Mouse (Mus musculus) forebrain, postnatal 0 days (tissue): Measurements from ENCODE around the gene Aif1l. TPM values are rescaled to one million over a fixed set of nuclear protein-coding genes. Genes with fewer than 3 reads are reported as not detected.
"Not testable (repeated sequence)": the region's sequence is repeated elsewhere in the genome, so short reads cannot be mapped to it uniquely, and the experiment has no call there.

Source experiments
- ATAC-seq: fragments of 200-750 bp; cut with Nextera tagmentation; 2 replicates; pipeline ENCODE4 v1.8.0; 2017; ENCODE audit warnings: mild to moderate bottlenecking, moderate library complexity
- DNase-seq: peaks from one replicate; pipeline ENCODE4 v3.0.0-alpha.2; 2015
- H3K27ac ChIP-seq: fragments of 300-500 bp; sonication (generic); 2 replicates; pipeline ENCODE4 v1.5.1; 2014; ENCODE audit warnings: low read depth, mild to moderate bottlenecking, antibody characterized with exemption, low read length, moderate library complexity, mixed read lengths
- H3K27me3 ChIP-seq: fragments of 300-500 bp; sonication (generic); 2 replicates; pipeline ENCODE4 v1.6.1; 2014; ENCODE audit warnings: mild to moderate bottlenecking, low read length, mixed read lengths; ENCODE audit not compliant: insufficient read depth
- H3K36me3 ChIP-seq: fragments of 300-500 bp; sonication (generic); 2 replicates; pipeline ENCODE4 v1.6.1; 2014; ENCODE audit warnings: mild to moderate bottlenecking, moderate library complexity; ENCODE audit not compliant: insufficient read depth
- H3K4me1 ChIP-seq: fragments of 300-500 bp; sonication (generic); 2 replicates; pipeline ENCODE4 v1.6.1; 2014; ENCODE audit warnings: antibody characterized with exemption; ENCODE audit not compliant: insufficient read depth
- H3K4me2 ChIP-seq: fragments of 300-500 bp; sonication (generic); 2 replicates; pipeline ENCODE4 v1.6.1; 2014; ENCODE audit warnings: low read depth, mild to moderate bottlenecking, moderate library complexity
- H3K4me3 ChIP-seq: fragments of 300-500 bp; sonication (generic); 2 replicates; pipeline ENCODE4 v1.5.1; 2014; ENCODE audit warnings: low read depth, low read length, mixed read lengths
- H3K9ac ChIP-seq: fragments of 300-500 bp; sonication (generic); 2 replicates; pipeline ENCODE4 v1.6.1; 2014; ENCODE audit warnings: mild to moderate bottlenecking
- H3K9me3 ChIP-seq: fragments of 300-500 bp; sonication (generic); 2 replicates; pipeline ENCODE4 v1.6.1; 2016; ENCODE audit warnings: low read length
- CTCF ChIP-seq: sonication (generic); IDR thresholded peaks from 2 replicates; pipeline ENCODE4 v1.5.1; 2016; ENCODE audit warnings: antibody characterized with exemption, control low read depth, low read depth
- WGBS: fragments of 180-500 bp; shearing (Covaris S2); extraction: QIAGEN DNeasy Blood & Tissue Kit; methylation state at CpG from one replicate; pipeline ENCODE4 v1.1.7; 2014; 5-methylcytosine and 5-hydroxymethylcytosine counted together
- polyA plus RNA-seq: library from polyadenylated mRNA; unstranded; fragments of >200 nt; fragmentation: Nextera tagmentation; extraction: Ambion mirVana; gene quantifications from 2 replicates; pipeline ENCODE4 v1.2.1, GENCODE M21; 2015
- total RNA-seq: library from RNA; depleted of rRNA; stranded (reverse); fragments of >200 nt; gene quantifications from 2 replicates; pipeline ENCODE4 v1.2.3, GENCODE M21; 2014

The Aif1l gene
- total and polyA plus RNA-seq, 2 experiments from 2014 or later = 21.2 to 21.7 TPM

DNA sequence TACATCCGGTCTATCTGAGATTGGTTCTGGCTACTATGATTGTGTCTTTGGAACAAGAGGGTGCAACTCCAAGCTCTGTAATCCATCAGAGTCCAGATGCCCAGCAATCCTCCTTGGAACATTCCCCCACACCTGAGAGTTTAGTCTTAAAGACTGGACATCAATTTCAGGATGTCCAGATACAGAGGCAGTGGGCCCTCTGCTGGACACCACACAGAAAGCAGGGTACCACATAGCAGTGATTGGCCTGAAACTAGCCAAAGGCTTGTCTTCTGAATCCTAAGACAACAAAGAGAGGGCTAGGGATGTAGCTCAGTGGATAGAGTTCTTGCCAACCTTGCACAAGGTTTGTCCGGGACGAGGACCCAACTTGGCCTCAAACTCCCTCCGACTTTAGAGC is 37.4 kb upstream of the Aif1l start:
- Histone ChIP-seq H3K27me3 (no peaks in the 10 kb centered on the region), H3K9me3 (no peaks in the 10 kb centered on the region), H3K4me2 (no peak overlapping the region), H3K4me3 (no peak overlapping the region), H3K36me3 (no peaks in the 10 kb centered on the region), H3K27ac (no peak overlapping the region), H3K9ac (no peak overlapping the region), H3K4me1 (no peaks in the 10 kb centered on the region)
- no peak for ATAC-seq
- WGBS = 69% methylated on average over 4 of the region's 4 CpGs
- peak; percentile 71 for TF ChIP-seq CTCF
- peak; percentile 29 for DNase-seq

DNA sequence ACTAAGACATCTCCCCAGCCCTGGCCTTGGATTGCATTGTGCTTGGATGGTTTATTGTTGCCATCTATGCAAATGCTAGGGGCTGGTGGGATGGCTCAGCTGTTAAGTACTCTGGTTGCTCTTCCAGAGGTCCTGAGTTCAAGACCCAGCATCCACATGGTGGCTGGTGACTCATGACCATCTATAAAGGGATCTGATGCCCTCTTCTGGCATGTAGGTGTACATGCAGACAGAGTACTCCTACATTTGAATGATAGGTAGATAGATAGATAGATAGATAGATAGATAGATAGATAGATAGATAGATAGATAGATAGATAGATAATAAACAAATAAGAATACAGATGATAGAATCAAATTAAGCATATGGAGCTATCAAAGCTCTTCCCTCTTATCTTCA is 35.7 kb upstream of the Aif1l start:
- TF ChIP-seq CTCF = peak; percentile 49; the same call in 1 of the 2 replicates
- not testable (repeated sequence) for H3K27me3 ChIP-seq, H3K9ac ChIP-seq, ATAC-seq, H3K27ac ChIP-seq, H3K4me1 ChIP-seq, H3K4me3 ChIP-seq, H3K36me3 ChIP-seq, H3K4me2 ChIP-seq, H3K9me3 ChIP-seq, DNase-seq

- H3K9me3 ChIP-seq = no peaks in the 10 kb centered on the region
- H3K36me3 ChIP-seq = no peaks in the 10 kb centered on the region
- peak; percentile 97 for TF ChIP-seq CTCF
- H3K9ac ChIP-seq = no peak overlapping the region
- ATAC-seq (peak; percentile 58), DNase-seq (peak; percentile 87)
- WGBS = 20% methylated on average over 4 of the region's 4 CpGs
- H3K4me2 ChIP-seq = no peak overlapping the region
- no peak overlapping the region for H3K4me3 ChIP-seq
- no peak overlapping the region for H3K27ac ChIP-seq
- H3K4me1 ChIP-seq = no peaks in the 10 kb centered on the region
- H3K27me3 ChIP-seq = no peaks in the 10 kb centered on the region
Measured at GRCm38 (mm10) chr2:31915112-31915511, 34.8 kb upstream of the Aif1l start.

GRCm38 (mm10) chr2:31917636-31918035 is 32.3 kb upstream of the Aif1l start:
- WGBS = 28% methylated on average over 4 of the region's 4 CpGs
- 0 out of 2 replicates have a peak, but pooled peaks have one; percentile 16 for ATAC-seq
- no peak overlapping the region for H3K4me2 ChIP-seq

DNA sequence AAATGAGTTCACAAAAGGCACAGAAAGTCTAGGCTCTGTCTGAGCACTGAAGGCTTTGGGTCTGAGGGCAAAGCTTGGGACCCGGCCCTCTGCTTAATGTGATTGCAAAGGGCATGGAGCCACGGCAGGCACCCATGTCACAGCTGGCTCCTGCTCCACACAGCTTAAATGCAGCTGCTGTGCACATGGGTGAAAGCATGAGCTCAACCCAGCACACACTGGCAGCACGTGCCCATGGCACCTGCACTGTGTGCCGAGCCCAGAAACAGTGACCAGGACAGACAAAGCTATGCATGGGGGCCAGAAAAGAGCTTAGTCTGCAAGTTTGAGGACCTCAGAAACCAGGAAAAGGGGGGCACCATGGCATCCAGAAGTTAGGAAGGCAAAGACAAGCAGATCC is 26.3 kb upstream of the Aif1l start:
- DNase-seq (no peak), ATAC-seq (no peak)
- Histone ChIP-seq H3K9ac (no peak overlapping the region), H3K4me2 (no peak overlapping the region), H3K4me1 (no peaks in the 10 kb centered on the region), H3K27ac (no peak overlapping the region), H3K36me3 (no peaks in the 10 kb centered on the region), H3K27me3 (no peaks in the 10 kb centered on the region), H3K4me3 (no peak overlapping the region), H3K9me3 (no peaks in the 10 kb centered on the region)
- 80% methylated on average over 4 of the region's 4 CpGs for WGBS
- TF ChIP-seq CTCF = no peak

More at GRCm38 (mm10) chr2:31917636-31918035, 32.3 kb upstream of the Aif1l start:
- no peaks in the 10 kb centered on the region for H3K27me3 ChIP-seq
- no peaks in the 10 kb centered on the region for H3K9me3 ChIP-seq
- no peak overlapping the region for H3K9ac ChIP-seq
- DNase-seq = no peak
- no peak overlapping the region for H3K27ac ChIP-seq
- H3K36me3 ChIP-seq = no peaks in the 10 kb centered on the region
- peak; percentile 56 for TF ChIP-seq CTCF
- no peak overlapping the region for H3K4me3 ChIP-seq
- no peaks in the 10 kb centered on the region for H3K4me1 ChIP-seq

GRCm38 (mm10) chr2:31924811-31925210 is 25.1 kb upstream of the Aif1l start:
- H3K4me3 ChIP-seq = no peak overlapping the region
- 25% methylated on average over 9 of the region's 9 CpGs for WGBS
- H3K4me2 ChIP-seq = no peak overlapping the region
- no peak for ATAC-seq
- no peaks in the 10 kb centered on the region for H3K4me1 ChIP-seq
- no peak for TF ChIP-seq CTCF
- H3K36me3 ChIP-seq = no peaks in the 10 kb centered on the region
- H3K27ac ChIP-seq = no peak overlapping the region
- no peak overlapping the region for H3K9ac ChIP-seq
- DNase-seq = no peak
- H3K27me3 ChIP-seq = no peaks in the 10 kb centered on the region
- no peaks in the 10 kb centered on the region for H3K9me3 ChIP-seq

DNA sequence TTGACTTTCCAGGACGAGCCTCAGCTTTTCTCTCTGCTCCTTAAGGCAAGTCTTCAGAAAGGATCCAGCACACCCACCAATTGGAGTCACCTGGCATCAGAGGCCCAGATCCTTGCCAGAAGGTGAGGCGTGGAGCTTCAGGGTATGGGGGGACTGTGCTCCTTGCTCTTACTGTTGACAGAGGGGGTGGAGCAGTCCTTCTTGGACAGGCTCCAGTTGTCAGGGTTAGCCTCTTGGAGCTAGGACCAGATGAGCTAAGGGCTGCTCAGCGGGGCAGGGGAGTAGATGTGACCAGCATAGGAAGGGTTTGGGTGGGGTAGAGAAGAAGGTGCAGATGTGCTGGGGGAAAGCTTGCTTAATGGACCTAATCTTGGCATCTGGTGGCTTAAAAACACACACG is 24.0 kb upstream of the Aif1l start:
- no peak for DNase-seq
- ATAC-seq = no peak
- Histone ChIP-seq H3K4me2 (no peak overlapping the region), H3K36me3 (no peaks in the 10 kb centered on the region), H3K27ac (no peak overlapping the region), H3K9ac (no peak overlapping the region), H3K4me3 (no peak overlapping the region), H3K9me3 (no peaks in the 10 kb centered on the region), H3K4me1 (no peaks in the 10 kb centered on the region), H3K27me3 (no peaks in the 10 kb centered on the region)
- WGBS = 43% methylated on average over 4 of the region's 4 CpGs
- TF ChIP-seq CTCF = no peak

DNA sequence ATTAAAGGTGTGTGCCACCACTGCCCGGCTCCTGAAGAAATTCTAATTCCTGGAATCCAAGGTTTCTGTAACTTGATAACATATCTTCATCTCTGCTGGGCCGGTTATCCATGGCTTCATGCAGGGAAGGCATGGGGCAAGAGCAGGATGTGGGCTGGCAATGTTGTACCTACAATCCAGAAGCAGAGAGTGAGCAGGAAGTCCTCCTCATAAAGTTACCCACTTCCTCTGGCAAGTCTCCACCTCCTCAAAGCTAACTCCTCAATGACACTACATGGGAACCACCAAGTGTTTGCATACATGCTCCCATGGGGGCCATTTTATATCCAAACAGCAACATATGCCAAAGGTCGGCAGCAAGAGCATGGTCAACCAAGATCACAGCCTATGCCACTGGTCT is 20.3 kb upstream of the Aif1l start:
- no peak overlapping the region for H3K4me2 ChIP-seq
- no peak for DNase-seq
- ATAC-seq = no peak
- H3K27me3 ChIP-seq = no peaks in the 10 kb centered on the region
- no peak overlapping the region for H3K27ac ChIP-seq
- H3K36me3 ChIP-seq = no peaks in the 10 kb centered on the region
- H3K4me3 ChIP-seq = no peak overlapping the region
- H3K9ac ChIP-seq = no peak overlapping the region
- no peak for TF ChIP-seq CTCF
- WGBS = 88% methylated on average over 3 of the region's 3 CpGs
- no peaks in the 10 kb centered on the region for H3K4me1 ChIP-seq
- no peaks in the 10 kb centered on the region for H3K9me3 ChIP-seq
